Mouse (Mus musculus) adrenal gland, postnatal 10 days (tissue): ENCODE results near the gene Sapcd1. TPM values are rescaled to one million over a fixed set of nuclear protein-coding genes. Genes with fewer than 3 reads are reported as not detected.

Experiments used
- DNase-seq: peaks from one replicate; pipeline ENCODE4 v3.0.0; 2021; ENCODE audit warnings: mixed read lengths
- total RNA-seq, 2 experiments: library from RNA; stranded (reverse); gene quantifications; 2 replicates each; pipeline ENCODE4 v1.2.3; 2021

Gene Sapcd1
- total RNA-seq, 2 experiments from 2014 or later = 1.1 to 1.6 TPM

DNA sequence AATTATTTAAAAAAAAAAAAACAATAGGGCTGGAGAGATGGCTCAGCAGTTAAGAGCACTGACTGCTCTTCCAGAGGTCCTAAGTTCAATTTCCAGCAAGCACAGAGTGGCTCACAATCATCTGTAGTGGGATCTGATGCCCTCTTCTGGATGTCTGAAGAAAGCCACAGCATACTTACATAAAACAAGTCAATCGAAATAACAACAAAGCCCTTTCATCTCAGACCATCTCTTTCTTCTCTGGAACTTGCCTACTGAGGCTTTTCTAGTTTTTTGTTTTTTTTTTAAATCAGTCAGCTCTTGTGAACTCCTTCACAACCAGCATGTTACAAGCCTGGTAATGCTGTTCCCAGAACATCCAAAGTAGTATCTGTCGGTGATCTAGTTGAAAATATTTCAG, 47.2 kb downstream of the Sapcd1 start:
- DNase-seq = no peak

DNA sequence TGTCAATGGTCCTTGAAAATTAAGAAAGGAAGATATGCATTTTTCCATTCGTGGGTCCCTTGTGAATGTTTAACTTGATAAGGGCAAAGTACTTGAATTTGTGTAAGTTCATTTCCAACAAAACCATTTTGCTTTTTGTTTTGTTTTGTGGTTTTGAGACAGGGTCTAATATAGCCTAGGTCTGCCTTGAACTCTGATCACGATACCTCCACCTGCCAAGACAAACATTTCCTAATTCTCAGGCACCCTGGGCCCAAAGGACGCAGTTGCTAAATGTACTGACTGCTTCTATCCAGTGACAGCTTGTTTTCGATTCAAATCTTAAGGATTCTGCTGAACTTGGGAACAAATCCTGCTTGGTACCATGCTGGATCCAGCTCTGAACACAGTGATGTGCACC, 48.2 kb downstream of the Sapcd1 start:
- DNase-seq = no peak

DNA sequence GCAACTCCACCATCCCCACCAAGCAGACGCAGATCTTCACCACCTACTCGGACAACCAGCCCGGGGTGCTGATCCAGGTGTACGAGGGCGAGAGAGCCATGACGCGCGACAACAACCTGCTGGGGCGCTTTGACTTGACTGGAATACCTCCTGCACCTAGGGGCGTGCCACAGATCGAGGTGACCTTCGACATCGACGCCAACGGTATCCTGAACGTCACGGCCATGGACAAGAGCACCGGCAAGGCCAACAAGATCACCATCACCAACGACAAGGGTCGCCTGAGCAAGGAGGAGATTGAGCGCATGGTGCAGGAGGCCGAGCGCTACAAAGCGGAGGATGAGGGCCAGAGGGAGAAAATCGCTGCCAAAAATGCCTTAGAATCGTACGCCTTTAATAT, 49.6 kb downstream of the Sapcd1 start:
- DNase-seq = no peak

DNA sequence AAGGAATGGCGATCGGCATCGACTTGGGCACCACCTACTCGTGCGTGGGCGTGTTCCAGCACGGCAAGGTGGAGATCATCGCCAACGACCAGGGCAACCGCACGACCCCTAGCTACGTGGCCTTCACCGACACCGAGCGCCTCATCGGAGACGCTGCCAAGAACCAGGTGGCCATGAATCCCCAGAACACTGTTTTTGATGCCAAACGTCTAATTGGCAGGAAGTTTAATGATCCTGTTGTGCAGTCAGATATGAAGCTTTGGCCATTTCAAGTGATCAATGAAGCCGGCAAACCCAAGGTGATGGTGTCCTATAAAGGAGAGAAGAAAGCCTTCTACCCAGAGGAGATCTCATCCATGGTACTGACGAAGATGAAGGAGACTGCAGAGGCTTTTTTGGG, 50.8 kb downstream of the Sapcd1 start:
- no peak for DNase-seq

Other genes with a start within 250 kb of the Sapcd1 start
- 1,000 to 10,000 TPM; 2,477 to 2,588 TPM for gene Cyp21a1, start 223.5 kb downstream of the Sapcd1 start, total RNA-seq
- gene Stk19, start 191.1 kb downstream of the Sapcd1 start, total RNA-seq = 10 to 100 TPM; 31.8 to 33.0 TPM
- gene Dxo, start 191.0 kb downstream of the Sapcd1 start, total RNA-seq = 10 to 100 TPM; 45.1 to 52.2 TPM
- gene Skiv2l, start 177.8 kb downstream of the Sapcd1 start, total RNA-seq = 10 to 100 TPM; 49.2 to 60.8 TPM
- gene Nelfe, start 177.6 kb downstream of the Sapcd1 start, total RNA-seq = 10 to 100 TPM; 44.2 to 48.4 TPM
- gene Cfb, start 165.5 kb downstream of the Sapcd1 start, total RNA-seq = 100 to 1,000 TPM; 158 to 363 TPM
- gene Zbtb12, start 148.5 kb downstream of the Sapcd1 start, total RNA-seq = 10 to 100 TPM; 13.5 to 17.8 TPM
- under 1 TPM in 1 of 2 experiments, not detected in 1; 0.21 TPM for gene Gm20547, start 146.0 kb downstream of the Sapcd1 start, total RNA-seq
- 10 to 100 TPM; 41.1 TPM for gene C2, start 129.8 kb downstream of the Sapcd1 start, total RNA-seq
- 100 to 1,000 TPM; 113 to 137 TPM for gene Ehmt2, start 129.5 kb downstream of the Sapcd1 start, total RNA-seq
- 1 to 10 TPM in 1 of 2 experiments, under 1 TPM in 1; 1.00 to 1.2 TPM for gene Slc44a4, start 113.5 kb downstream of the Sapcd1 start, total RNA-seq
- gene Neu1, start 96.8 kb downstream of the Sapcd1 start, total RNA-seq = 10 to 100 TPM; 18.6 to 24.2 TPM
- 10 to 100 TPM; 16.4 to 32.9 TPM for gene Hspa1b, start 68.8 kb downstream of the Sapcd1 start, total RNA-seq
- not detected for gene Gm20481, start 58.1 kb downstream of the Sapcd1 start, total RNA-seq
- 10 to 100 TPM in 1 of 2 experiments, 1 to 10 TPM in 1; 7.3 to 13.6 TPM for gene Hspa1a, start 55.9 kb downstream of the Sapcd1 start, total RNA-seq
- 1 to 10 TPM in 1 of 2 experiments, under 1 TPM in 1; 0.75 to 1.4 TPM for gene Hspa1l, start 55.3 kb downstream of the Sapcd1 start, total RNA-seq
- gene Lsm2, start 46.2 kb downstream of the Sapcd1 start, total RNA-seq = 10 to 100 TPM; 39.0 to 42.8 TPM
- gene Vars, start 27.0 kb downstream of the Sapcd1 start, total RNA-seq = 10 to 100 TPM; 56.5 to 63.0 TPM
- 1 to 10 TPM in 1 of 2 experiments, under 1 TPM in 1; 0.72 to 1.5 TPM for gene Vwa7, start 11.4 kb downstream of the Sapcd1 start, total RNA-seq
- 1 to 10 TPM; 2.3 to 5.0 TPM for gene Msh5, start 18.7 kb upstream of the Sapcd1 start, total RNA-seq
- 100 to 1,000 TPM in 1 of 2 experiments, 10 to 100 TPM in 1; 95.6 to 105 TPM for gene Clic1, start 21.9 kb upstream of the Sapcd1 start, total RNA-seq
- 10 to 100 TPM; 35.2 to 51.7 TPM for gene Ddah2, start 31.0 kb upstream of the Sapcd1 start, total RNA-seq
- gene Ly6g6c, start 37.4 kb upstream of the Sapcd1 start, total RNA-seq = not detected
- gene Mpig6b, start 38.2 kb upstream of the Sapcd1 start, total RNA-seq = under 1 TPM; 0.24 to 0.30 TPM
- gene Ly6g6e, start 48.9 kb upstream of the Sapcd1 start, total RNA-seq = under 1 TPM in 1 of 2 experiments, not detected in 1; 0.27 TPM
- 1 to 10 TPM; 1.1 to 2.2 TPM for gene Ly6g6d, start 50.0 kb upstream of the Sapcd1 start, total RNA-seq
- under 1 TPM in 1 of 2 experiments, not detected in 1; 0.48 TPM for gene Ly6g6f, start 57.6 kb upstream of the Sapcd1 start, total RNA-seq
- 10 to 100 TPM; 77.2 to 91.4 TPM for gene Abhd16a, start 61.2 kb upstream of the Sapcd1 start, total RNA-seq
- not detected for gene Ly6g5c, start 80.3 kb upstream of the Sapcd1 start, total RNA-seq
- under 1 TPM; 0.30 to 0.91 TPM for gene Ly6g5b, start 87.4 kb upstream of the Sapcd1 start, total RNA-seq
- gene Gpank1, start 93.4 kb upstream of the Sapcd1 start, total RNA-seq = 10 to 100 TPM; 10.8 to 11.4 TPM
- 100 to 1,000 TPM; 198 to 200 TPM for gene Csnk2b, start 94.0 kb upstream of the Sapcd1 start, total RNA-seq
- 10 to 100 TPM; 26.0 to 28.5 TPM for gene D17H6S53E, start 98.4 kb upstream of the Sapcd1 start, total RNA-seq
- gene Apom, start 104.0 kb upstream of the Sapcd1 start, total RNA-seq = 100 to 1,000 TPM in 1 of 2 experiments, 10 to 100 TPM in 1; 44.8 to 115 TPM
- 100 to 1,000 TPM; 300 to 349 TPM for gene Bag6, start 107.2 kb upstream of the Sapcd1 start, total RNA-seq
- 100 to 1,000 TPM; 182 to 212 TPM for gene Prrc2a, start 136.9 kb upstream of the Sapcd1 start, total RNA-seq
- 1 to 10 TPM; 6.6 to 6.8 TPM for gene Aif1, start 148.1 kb upstream of the Sapcd1 start, total RNA-seq
- 10 to 100 TPM in 1 of 2 experiments, 1 to 10 TPM in 1; 10.0 to 10.5 TPM for gene Lst1, start 160.4 kb upstream of the Sapcd1 start, total RNA-seq
- 10 to 100 TPM; 11.5 to 12.6 TPM for gene Ltb, start 166.4 kb upstream of the Sapcd1 start, total RNA-seq
- 1 to 10 TPM; 1.3 to 1.4 TPM for gene Tnf, start 174.0 kb upstream of the Sapcd1 start, total RNA-seq
- gene Lta, start 177.3 kb upstream of the Sapcd1 start, total RNA-seq = under 1 TPM; 0.81 to 0.97 TPM
- gene Gm16181, start 192.8 kb upstream of the Sapcd1 start, total RNA-seq = 1 to 10 TPM in 1 of 2 experiments, not detected in 1; 1.3 TPM
- gene Atp6v1g2, start 205.6 kb upstream of the Sapcd1 start, total RNA-seq = 1 to 10 TPM; 5.6 to 9.4 TPM
- gene Nfkbil1, start 207.8 kb upstream of the Sapcd1 start, total RNA-seq = 10 to 100 TPM; 17.3 to 17.5 TPM
- 100 to 1,000 TPM; 189 to 235 TPM for gene Ddx39b, start 213.7 kb upstream of the Sapcd1 start, total RNA-seq
- 100 to 1,000 TPM; 105 to 116 TPM for gene H2-D1, start 234.7 kb upstream of the Sapcd1 start, total RNA-seq